Mouse (Mus musculus) hindbrain, postnatal 0 days (tissue): Measurements from ENCODE around the gene Treml4. TPM values are rescaled to one million over a fixed set of nuclear protein-coding genes. Genes with fewer than 3 reads are reported as not detected.

Source experiments
- ATAC-seq: fragments of 200-750 bp; cut with Nextera tagmentation; 2 replicates; pipeline ENCODE4 v1.8.0; 2017; ENCODE audit warnings: mild to moderate bottlenecking, moderate TSS enrichment, moderate library complexity
- DNase-seq: peaks from one replicate; pipeline ENCODE4 v3.0.0-alpha.2; 2015; ENCODE audit warnings: low spot score
- H3K27ac ChIP-seq: fragments of 300-500 bp; sonication (generic); 2 replicates; pipeline ENCODE4 v1.5.1; 2014; ENCODE audit warnings: mild to moderate bottlenecking
- H3K27me3 ChIP-seq: fragments of 300-500 bp; sonication (generic); 2 replicates; pipeline ENCODE4 v1.6.1; 2014; ENCODE audit warnings: low read length, mixed read lengths; ENCODE audit not compliant: insufficient read depth
- H3K36me3 ChIP-seq: fragments of 300-500 bp; sonication (generic); 2 replicates; pipeline ENCODE4 v1.6.1; 2014; ENCODE audit warnings: low read length, mixed read lengths; ENCODE audit not compliant: insufficient read depth
- H3K4me1 ChIP-seq: fragments of 300-500 bp; sonication (generic); 2 replicates; pipeline ENCODE4 v1.6.1; 2014; ENCODE audit warnings: antibody characterized with exemption, low read length, mixed read lengths; ENCODE audit not compliant: insufficient read depth
- H3K4me2 ChIP-seq: fragments of 300-500 bp; sonication (generic); 2 replicates; pipeline ENCODE4 v1.6.1; 2014; ENCODE audit warnings: low read depth, mild to moderate bottlenecking, low read length, moderate library complexity, mixed read lengths
- H3K4me3 ChIP-seq: fragments of 300-500 bp; sonication (generic); 2 replicates; pipeline ENCODE4 v1.5.1; 2014; ENCODE audit warnings: low read length
- H3K9ac ChIP-seq: fragments of 300-500 bp; sonication (generic); replicated peaks from 2 replicates; pipeline ENCODE4 v1.6.1; 2014; ENCODE audit warnings: mild to moderate bottlenecking, low read length, moderate library complexity, mixed read lengths
- H3K9me3 ChIP-seq: fragments of 300-500 bp; sonication (generic); 2 replicates; pipeline ENCODE4 v1.6.1; 2016; ENCODE audit warnings: low read length, mixed read lengths
- CTCF ChIP-seq: IDR thresholded peaks from 2 replicates; pipeline ENCODE4 v1.5.1; 2016; ENCODE audit warnings: antibody characterized with exemption, control low read depth, low read depth
- WGBS: fragments of 180-500 bp; shearing (Covaris S2); extraction: QIAGEN DNeasy Blood & Tissue Kit; methylation state at CpG from one replicate; pipeline ENCODE4 v1.1.7; 2014; 5-methylcytosine and 5-hydroxymethylcytosine counted together
- polyA plus RNA-seq: library from polyadenylated mRNA; unstranded; fragments of >200 nt; fragmentation: Nextera tagmentation; extraction: Ambion mirVana; gene quantifications from 2 replicates; pipeline ENCODE4 v1.2.1, GENCODE M21; 2015
- total RNA-seq: library from RNA; depleted of rRNA; stranded (reverse); fragments of >200 nt; gene quantifications from 2 replicates; pipeline ENCODE4 v1.2.3, GENCODE M21; 2014

Treml4 gene
- total and polyA plus RNA-seq, 2 experiments from 2014 or later = 0.19 TPM; not detected in 1

GRCm38 (mm10) chr17:48237621-48238020 is 26.5 kb upstream of the Treml4 start:
- no peaks in the 10 kb centered on the region for H3K9me3 ChIP-seq
- ATAC-seq (no peak), DNase-seq (no peak)
- no peak for TF ChIP-seq CTCF
- no peaks in the 10 kb centered on the region for H3K27me3 ChIP-seq
- no peak overlapping the region for H3K27ac ChIP-seq
- H3K4me3 ChIP-seq = no peak overlapping the region
- no peak overlapping the region for H3K9ac ChIP-seq
- H3K4me1 ChIP-seq = no peaks in the 10 kb centered on the region
- 83% methylated on average over 8 of the region's 8 CpGs for WGBS
- H3K36me3 ChIP-seq = no peaks in the 10 kb centered on the region
- H3K4me2 ChIP-seq = no peak overlapping the region

- Histone ChIP-seq H3K27ac (no peak within 1 kb of the TSS), H3K27me3 (no peaks in the 10 kb centered on the region), H3K36me3 (no peaks in the 10 kb centered on the region), H3K4me3 (no peak within 1 kb of the TSS), H3K9ac (no peak within 1 kb of the TSS), H3K9me3 (no peaks in the 10 kb centered on the region), H3K4me1 (no peaks in the 10 kb centered on the region), H3K4me2 (no peak within 1 kb of the TSS)
- WGBS = 76% methylated on average over 11 of the region's 11 CpGs
- no peak for DNase-seq
- no peak for ATAC-seq
- no peak for TF ChIP-seq CTCF
Measured at GRCm38 (mm10) chr17:48247221-48247928, 16.7 kb upstream of the Treml4 start, which contains the start of gene Trem3. Trem3 (plus strand) TSS chr17:48247777.

- ATAC-seq = no peak
- H3K9me3 ChIP-seq = no peaks in the 10 kb centered on the region
- no peak for TF ChIP-seq CTCF
- no peaks in the 10 kb centered on the region for H3K36me3 ChIP-seq
- H3K27ac ChIP-seq = no peak overlapping the region
- no peaks in the 10 kb centered on the region for H3K27me3 ChIP-seq
- no peak overlapping the region for H3K4me3 ChIP-seq
- H3K9ac ChIP-seq = no peak overlapping the region
- H3K4me1 ChIP-seq = no peaks in the 10 kb centered on the region
- no peak overlapping the region for H3K4me2 ChIP-seq
- DNase-seq = no peak
Measured at GRCm38 (mm10) chr17:48249039-48249438, 15.1 kb upstream of the Treml4 start.

- Histone ChIP-seq H3K36me3 (no peaks in the 10 kb centered on the region), H3K4me2 (no peak overlapping the region), H3K27me3 (no peaks in the 10 kb centered on the region), H3K4me1 (no peaks in the 10 kb centered on the region), H3K4me3 (no peak overlapping the region), H3K27ac (no peak overlapping the region), H3K9ac (no peak overlapping the region), H3K9me3 (no peaks in the 10 kb centered on the region)
- ATAC-seq (no peak), DNase-seq (no peak)
- 83% methylated on average over 11 of the region's 11 CpGs for WGBS
- TF ChIP-seq CTCF = no peak
Measured at GRCm38 (mm10) chr17:48249501-48249900, 14.6 kb upstream of the Treml4 start.

- H3K36me3 ChIP-seq = no peaks in the 10 kb centered on the region
- no peak for TF ChIP-seq CTCF
- H3K27ac ChIP-seq = no peak overlapping the region
- no peak overlapping the region for H3K4me3 ChIP-seq
- no peak for ATAC-seq
- no peak for DNase-seq
- no peak overlapping the region for H3K9ac ChIP-seq
- no peaks in the 10 kb centered on the region for H3K4me1 ChIP-seq
- H3K27me3 ChIP-seq = no peaks in the 10 kb centered on the region
- H3K4me2 ChIP-seq = no peak overlapping the region
- WGBS = 93% methylated on average over 7 of the region's 7 CpGs
- H3K9me3 ChIP-seq = no peaks in the 10 kb centered on the region
Measured at GRCm38 (mm10) chr17:48250631-48251030, 13.5 kb upstream of the Treml4 start.

GRCm38 (mm10) chr17:48256575-48256974 is 7.5 kb upstream of the Treml4 start:
- no peak overlapping the region for H3K9ac ChIP-seq
- no peak overlapping the region for H3K4me2 ChIP-seq
- no peak for TF ChIP-seq CTCF
- ATAC-seq (no peak), DNase-seq (no peak)
- H3K9me3 ChIP-seq = peaks cover 9% of the 10 kb centered on the region; the same call in 1 of the 2 replicates
- no peaks in the 10 kb centered on the region for H3K36me3 ChIP-seq
- no peak overlapping the region for H3K4me3 ChIP-seq
- no peaks in the 10 kb centered on the region for H3K27me3 ChIP-seq
- H3K27ac ChIP-seq = no peak overlapping the region
- H3K4me1 ChIP-seq = no peaks in the 10 kb centered on the region

GRCm38 (mm10) chr17:48261868-48262267 is 2.2 kb upstream of the Treml4 start:
- Histone ChIP-seq H3K27me3 (no peaks in the 10 kb centered on the region), H3K36me3 (no peaks in the 10 kb centered on the region), H3K27ac (no peak overlapping the region), H3K9ac (no peak overlapping the region), H3K4me2 (no peak overlapping the region), H3K4me1 (no peaks in the 10 kb centered on the region), H3K4me3 (no peak overlapping the region), H3K9me3 (peaks cover 9% of the 10 kb centered on the region; the same call in 1 of the 2 replicates)
- 83% methylated on average over 2 of the region's 2 CpGs for WGBS
- no peak for ATAC-seq
- no peak for DNase-seq
- TF ChIP-seq CTCF = no peak
